Mouse (Mus musculus) layer of hippocampus, adult 18-20 months (tissue): Measurements from ENCODE around the gene Ssr4. TPM values are rescaled to one million over a fixed set of nuclear protein-coding genes. Genes with fewer than 3 reads are reported as not detected.

Source experiments
- DNase-seq, 2 experiments: peaks; one replicate each; pipeline ENCODE4 v3.0.0; 2022; ENCODE audit warnings: low spot score in 2 of 2
- total RNA-seq, 2 experiments: library from RNA; stranded (reverse); gene quantifications; 2 replicates each; pipeline ENCODE4 v1.2.3; 2021

Ssr4 gene
- total RNA-seq, 2 experiments from 2014 or later: 87.4 to 87.6 TPM

GRCm38 (mm10) chrX:73805814-73806213 is 19.0 kb downstream of the Ssr4 start:
- no peak for DNase-seq

GRCm38 (mm10) chrX:73815072-73815471 is 28.2 kb downstream of the Ssr4 start:
- DNase-seq: no peak

GRCm38 (mm10) chrX:73816596-73817314 is 29.9 kb downstream of the Ssr4 start:
- DNase-seq: no peak

- no peak for DNase-seq
These were observed 36.9 kb downstream of the Ssr4 start for GRCm38 (mm10) chrX:73823747-73824146.

GRCm38 (mm10) chrX:73824185-73825151 is 37.6 kb downstream of the Ssr4 start, which contains the start of gene Pdzd4:
TSS of gene Pdzd4 (minus strand) at chrX:73824969.
- peak; percentile 32 to 62 for DNase-seq

GRCm38 (mm10) chrX:73835731-73836130 is 48.9 kb downstream of the Ssr4 start:
- DNase-seq: no peak

GRCm38 (mm10) chrX:73836691-73837090 is 49.9 kb downstream of the Ssr4 start:
- DNase-seq: no peak

Other genes starting within 250 kb of the Ssr4 start
- gene Dusp9, start 147.6 kb upstream of the Ssr4 start, total RNA-seq: under 1 TPM; 0.23 to 0.30 TPM
- 100 to 1,000 TPM; 107 to 135 TPM for gene Pnck, start 126.9 kb upstream of the Ssr4 start, total RNA-seq
- 100 to 1,000 TPM in 1 of 2 experiments, 10 to 100 TPM in 1; 89.6 to 102 TPM for gene Slc6a8, start 113.9 kb upstream of the Ssr4 start, total RNA-seq
- gene Bcap31, start 70.9 kb upstream of the Ssr4 start, total RNA-seq: 10 to 100 TPM; 75.8 to 79.1 TPM
- 10 to 100 TPM; 11.6 to 12.8 TPM for gene Abcd1, start 70.4 kb upstream of the Ssr4 start, total RNA-seq
- 10 to 100 TPM; 11.7 to 12.2 TPM for gene Plxnb3, start 29.9 kb upstream of the Ssr4 start, total RNA-seq
- 1 to 10 TPM; 2.7 to 6.3 TPM for gene Srpk3, start 12.6 kb upstream of the Ssr4 start, total RNA-seq
- 100 to 1,000 TPM; 194 to 204 TPM for gene Idh3g, start 131 bp upstream of the Ssr4 start, total RNA-seq
- gene Pdzd4, start 37.9 kb downstream of the Ssr4 start, total RNA-seq: 100 to 1,000 TPM in 1 of 2 experiments, 10 to 100 TPM in 1; 95.8 to 104 TPM
- not detected for gene Avpr2, start 105.1 kb downstream of the Ssr4 start, total RNA-seq
- gene L1cam, start 109.1 kb downstream of the Ssr4 start, total RNA-seq: 100 to 1,000 TPM; 118 to 119 TPM
- 1 to 10 TPM; 4.3 to 4.4 TPM for gene Arhgap4, start 134.8 kb downstream of the Ssr4 start, total RNA-seq
- gene Naa10, start 134.9 kb downstream of the Ssr4 start, total RNA-seq: 10 to 100 TPM; 57.7 to 61.3 TPM
- 1 to 10 TPM; 5.4 to 5.5 TPM for gene Renbp, start 143.8 kb downstream of the Ssr4 start, total RNA-seq
- 10 to 100 TPM; 71.8 to 73.2 TPM for gene Hcfc1, start 179.3 kb downstream of the Ssr4 start, total RNA-seq
- 10 to 100 TPM; 50.1 to 55.4 TPM for gene Irak1, start 236.9 kb downstream of the Ssr4 start, total RNA-seq